Comparison of ENCODE assay signal across 8 mouse cellular contexts in genomic region chr3:94837183-94837890, GRCm38 (mm10). TPM values are rescaled to one million over a fixed set of nuclear protein-coding genes. Genes with fewer than 3 reads are reported as not detected.
DNase-seq lines count a peak whose midpoint lies in the region; ATAC-seq lines count a peak whose summit lies in the region.

Gene Pogz (plus strand): TSS chr3:94837567.

- peak within 1 kb of the TSS; percentile 87 for H3K9ac ChIP-seq in hindbrain, embryonic 16.5 days (ENCODE audit: low read depth, low read length)

- H3K9me3 ChIP-seq in hindbrain, embryonic 16.5 days (ENCODE audit: control insufficient read depth, low read length) = no peaks in the 10 kb centered on the region

- WGBS in hindbrain, embryonic 16.5 days = under 1% methylated on average over 49 of the region's 57 CpGs
- WGBS in macrophage (ENCODE audit: missing documents) = under 1% methylated on average over 36 of the region's 57 CpGs

- H3K79me2 ChIP-seq in macrophage (ENCODE audit: inconsistent target) = peaks cover 37% of the 10 kb centered on the region

- peak within 1 kb of the TSS; percentile 66 for H3K4me3 ChIP-seq in hindbrain, embryonic 16.5 days (ENCODE audit: low read length)
- peak within 1 kb of the TSS; percentile 66 for H3K4me3 ChIP-seq in macrophage (ENCODE audit: inconsistent target)

- peaks cover 12% of the 10 kb centered on the region for H3K4me1 ChIP-seq in hindbrain, embryonic 16.5 days (ENCODE audit: control insufficient read depth, insufficient read depth, low read depth, low read length)

- DNase-seq in WW6 (ENCODE audit: low read depth, low spot score) = peak; percentile 82
- peak; percentile 81 to 92 for DNase-seq in cerebellum, postnatal 4 days (ENCODE audit: low spot score in 2 of 2)
- DNase-seq in gastrocnemius, adult 18-20 months (ENCODE audit: low spot score) = peak; percentile 98
- peak; percentile 94 to 96 for DNase-seq in left cerebral cortex, adult 18-20 months (ENCODE audit: low spot score in 2 of 2)
- DNase-seq in right cerebral cortex, adult 18-20 months = peak; percentile 97
- peak; percentile 85 for DNase-seq in urinary bladder, postnatal 10 days (ENCODE audit: low spot score)

- H3K4me2 ChIP-seq in hindbrain, embryonic 16.5 days (ENCODE audit: low read length) = peak within 1 kb of the TSS; percentile 65

- H3K27ac ChIP-seq in hindbrain, embryonic 16.5 days (ENCODE audit: low read depth, low read length) = peak within 1 kb of the TSS; percentile 100
- H3K27ac ChIP-seq in macrophage = peak within 1 kb of the TSS; percentile 85

- H3K36me3 ChIP-seq in hindbrain, embryonic 16.5 days (ENCODE audit: control insufficient read depth, insufficient read depth, low read length) = no peaks in the 10 kb centered on the region
- H3K36me3 ChIP-seq in macrophage (ENCODE audit: inconsistent target) = no peaks in the 10 kb centered on the region

- peak; percentile 93 for ATAC-seq in hindbrain, embryonic 16.5 days

- H3K27me3 ChIP-seq in hindbrain, embryonic 16.5 days (replicated peaks; ENCODE audit: control insufficient read depth, insufficient read depth, low read length) = no peaks in the 10 kb centered on the region

RNA-seq across cellular contexts. Expression of gene Pogz, which starts in this region (rescaled TPM):
- 10 to 100 TPM; 13.0 to 16.4 TPM for total RNA-seq in gastrocnemius, adult 18-20 months (2021)
- 16.4 and 17.3 TPM in 2 replicates for polyA plus RNA-seq in hindbrain, embryonic 16.5 days (2015; fragmentation: Nextera tagmentation; extraction: Ambion mirVana)
- 10 to 100 TPM; 53.4 to 54.2 TPM for total RNA-seq in left cerebral cortex, adult 18-20 months (2021)
- 100 to 1,000 TPM in 1 of 26 experiments, 10 to 100 TPM in 25; 43.1 to 114 (median 79.9) TPM for total RNA-seq in macrophage (2018; cell fraction: chromatin; rRNA removed)
- 10 to 100 TPM in 24 of 26 experiments, 1 to 10 TPM in 2; 7.6 to 17.7 (median 12.8) TPM for total RNA-seq in macrophage (2018; cell fraction: cytosol; rRNA removed)
- 10 to 100 TPM; 35.2 to 68.2 (median 50.8) TPM for total RNA-seq in macrophage (2018; cell fraction: nucleus; rRNA removed)
- 7.9 to 13.2 TPM (median 9.2 TPM) in 3 replicates for polyA plus RNA-seq in macrophage (2018)

Comparison
In these comparisons a context has a peak if more than half of its experiments do, and no peak if none do; other contexts are left out.
1. Peak in every context shown above with its lines: DNase-seq, ATAC-seq, H3K4me3 ChIP-seq and H3K27ac ChIP-seq.